Mouse (Mus musculus): ENCODE results near the gene Dennd1a.
A peak's percentile ranks its signal among the peaks of the same experiment; 100 is the strongest.

Dennd1a gene

DNA sequence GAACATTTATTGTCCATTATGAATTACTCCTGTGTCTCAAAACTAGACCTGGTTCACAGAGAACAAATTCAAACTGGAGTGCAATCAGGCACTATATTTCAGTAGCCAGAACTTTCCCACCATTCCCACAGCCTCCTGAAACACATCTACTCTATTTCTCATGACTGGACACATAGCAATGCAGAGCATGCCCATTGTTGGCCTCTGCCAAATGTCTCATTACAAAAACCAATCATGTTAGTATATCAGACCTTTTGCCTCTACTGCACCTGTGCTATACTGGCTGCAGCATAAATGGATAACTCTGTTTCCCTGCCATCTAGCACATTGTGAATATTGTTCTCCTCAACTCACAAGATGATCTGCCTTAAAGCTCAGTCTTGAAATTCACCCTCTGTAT lies 238.2 kb downstream of the Dennd1a start:
- DNase-seq (ENCODE audit: low read depth, low spot score) = no peak

DNA sequence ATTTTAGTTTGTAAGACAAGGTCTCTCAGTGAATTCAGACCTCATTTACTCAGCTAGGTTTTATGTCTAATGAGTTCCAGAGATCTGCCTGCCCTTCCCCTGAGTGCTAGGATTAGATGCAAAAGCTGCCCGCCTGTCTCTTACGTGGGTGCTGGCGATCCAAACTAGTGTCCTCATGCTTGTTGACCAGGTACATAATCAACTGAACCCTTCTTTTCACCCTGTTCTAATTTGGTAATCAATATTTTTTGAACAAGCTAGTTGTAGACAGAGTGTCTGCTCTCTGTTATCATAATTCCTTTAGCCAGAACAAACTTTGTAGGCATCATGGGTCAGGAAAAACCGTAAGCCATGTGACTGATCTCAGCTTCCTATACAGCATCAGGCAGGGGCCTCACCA lies 241.9 kb downstream of the Dennd1a start:
- DNase-seq (ENCODE audit: low read depth, low spot score) = no peak

- DNase-seq (ENCODE audit: low read depth, low spot score) = no peak
These were observed 246.3 kb downstream of the Dennd1a start for GRCm38 (mm10) chr2:38040845-38041244.

DNA sequence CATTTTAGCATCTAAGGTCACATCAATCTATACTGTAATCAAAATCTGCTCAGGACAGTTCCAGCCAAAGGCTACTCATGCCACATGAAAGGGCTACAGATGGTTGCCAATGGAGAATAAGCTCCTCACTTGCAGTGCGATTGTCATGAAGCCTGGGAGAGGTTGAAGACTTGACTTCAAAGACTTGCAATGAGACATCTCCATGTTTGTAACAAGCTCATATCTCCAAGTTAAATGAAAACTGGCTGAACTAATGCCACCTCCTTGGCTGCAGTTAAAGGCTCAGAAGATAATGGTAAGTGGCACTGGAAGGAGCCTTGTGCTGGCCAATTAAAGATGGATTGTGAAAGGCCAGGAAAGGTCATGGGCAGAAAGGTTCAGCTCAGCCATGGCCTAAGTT lies 247.6 kb downstream of the Dennd1a start:
- no peak for DNase-seq (ENCODE audit: low read depth, low spot score)

DNA sequence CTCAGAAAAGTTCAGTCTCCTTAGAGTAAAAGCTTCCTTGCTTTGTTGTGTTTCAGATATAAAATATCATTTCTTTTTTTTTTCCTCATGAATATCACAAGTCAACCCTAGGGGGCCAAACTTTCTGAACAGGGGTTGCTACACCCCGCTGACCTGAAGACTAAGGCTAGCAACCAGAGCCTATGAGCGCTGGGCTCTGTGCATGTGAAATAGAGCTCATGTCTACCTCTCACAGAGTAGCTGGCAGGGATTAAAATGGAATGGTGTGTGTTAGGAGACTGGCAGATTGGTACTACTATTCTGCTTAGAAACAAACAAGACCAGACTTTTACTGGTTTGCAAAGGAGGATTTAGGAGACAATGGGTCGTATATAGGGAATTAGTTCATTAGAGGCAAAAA lies 258.9 kb downstream of the Dennd1a start:
- no peak for DNase-seq (ENCODE audit: low read depth, low spot score)

GRCm38 (mm10) chr2:38025615-38026014 lies 261.6 kb downstream of the Dennd1a start:
- DNase-seq (ENCODE audit: low read depth, low spot score) = no peak

DNA sequence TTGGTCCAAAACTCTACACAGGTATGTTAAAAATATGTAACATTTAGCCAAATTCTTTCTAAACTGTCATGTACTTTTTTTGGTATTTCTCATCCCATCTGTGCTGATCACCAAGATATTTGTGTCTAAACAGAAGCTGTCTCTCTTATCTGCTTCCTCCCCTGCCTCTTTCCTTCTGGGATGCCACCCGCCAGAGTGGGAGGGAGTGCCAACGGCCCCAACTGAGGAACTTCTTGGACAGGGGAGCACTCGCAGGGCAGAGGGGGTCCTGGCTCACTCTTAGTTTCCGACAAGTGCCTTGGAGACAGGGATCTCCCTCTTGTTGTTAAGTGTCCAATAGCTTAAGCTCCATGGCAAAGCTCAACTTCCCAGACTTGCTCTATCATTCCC lies 263.5 kb downstream of the Dennd1a start:
- DNase-seq (ENCODE audit: low read depth, low spot score) = no peak

DNA sequence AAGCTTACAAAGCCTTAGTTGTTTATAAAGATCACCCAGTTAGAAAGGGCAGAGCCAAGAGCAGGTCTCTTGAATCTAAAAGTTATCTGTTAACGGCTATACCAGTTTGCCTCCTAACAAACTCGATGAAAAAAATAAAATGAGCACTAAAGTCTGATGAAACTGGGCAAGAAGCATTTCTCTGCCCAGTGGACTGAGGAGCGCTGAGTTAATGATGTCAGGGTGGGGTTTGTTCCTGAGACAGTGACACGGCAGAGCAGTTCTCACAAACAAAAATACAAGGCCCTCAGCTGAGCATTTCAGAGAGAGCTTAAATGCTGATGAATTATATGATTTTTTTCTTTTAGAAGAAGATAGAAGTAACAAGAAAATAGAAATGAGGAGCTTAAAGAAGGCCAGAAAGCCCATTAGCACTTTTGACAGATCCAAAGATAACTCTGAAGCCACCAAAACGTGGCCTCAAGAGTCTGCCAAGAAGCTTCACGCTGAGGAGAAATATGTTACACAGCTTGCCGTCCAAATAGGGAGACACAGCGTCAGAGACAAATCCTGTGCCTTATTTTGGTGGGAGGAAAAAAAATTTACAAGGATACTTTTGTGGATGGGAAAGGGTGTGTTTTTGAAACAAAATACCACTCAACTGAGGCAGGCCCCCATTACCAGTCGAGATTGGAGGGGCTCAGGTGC lies 264.0 kb downstream of the Dennd1a start:
- DNase-seq (ENCODE audit: low read depth, low spot score) = no peak

DNA sequence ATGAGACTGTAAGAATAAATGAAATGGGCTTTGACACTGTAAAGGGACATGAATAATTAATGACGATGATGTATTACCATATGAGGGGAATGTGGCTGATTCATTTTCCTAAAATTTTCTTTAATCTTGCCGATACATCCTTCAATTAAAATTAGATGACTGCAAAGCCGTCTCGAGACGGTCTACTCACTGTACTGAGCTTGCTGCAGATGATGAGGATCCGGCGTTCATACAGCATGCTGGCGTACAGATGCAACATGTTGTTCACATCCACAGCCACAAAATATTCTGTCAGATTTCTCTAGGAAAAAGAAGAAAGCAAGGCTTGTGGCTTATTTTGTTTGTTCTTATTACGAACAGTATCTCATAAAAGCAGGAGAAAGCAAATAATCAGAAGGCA lies 266.0 kb downstream of the Dennd1a start:
- no peak for DNase-seq (ENCODE audit: low read depth, low spot score)

DNA sequence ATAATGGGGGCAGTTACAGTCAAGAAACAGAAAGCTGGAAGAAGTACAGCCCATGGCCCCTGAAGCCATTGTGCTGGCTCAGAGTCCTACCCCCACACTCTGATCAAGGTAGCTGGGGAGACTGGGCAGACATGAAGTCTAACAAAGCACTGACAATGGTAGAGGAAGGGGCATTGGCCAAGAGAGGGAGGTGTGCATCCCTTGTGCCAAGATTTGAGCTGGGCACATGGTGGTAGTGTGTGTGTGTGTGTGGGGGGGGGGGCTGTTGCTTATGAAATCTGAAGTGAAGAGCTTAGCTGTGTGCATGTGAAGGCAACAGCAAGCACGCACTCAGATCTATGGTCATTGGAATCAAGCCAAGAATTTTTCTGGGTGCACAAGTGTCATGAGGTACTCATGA lies 272.5 kb downstream of the Dennd1a start:
- no peak for DNase-seq (ENCODE audit: low read depth, low spot score)

- peak; percentile 47 for DNase-seq (ENCODE audit: low read depth, low spot score)
These were observed 273.3 kb downstream of the Dennd1a start for GRCm38 (mm10) chr2:38013839-38014365.

DNA sequence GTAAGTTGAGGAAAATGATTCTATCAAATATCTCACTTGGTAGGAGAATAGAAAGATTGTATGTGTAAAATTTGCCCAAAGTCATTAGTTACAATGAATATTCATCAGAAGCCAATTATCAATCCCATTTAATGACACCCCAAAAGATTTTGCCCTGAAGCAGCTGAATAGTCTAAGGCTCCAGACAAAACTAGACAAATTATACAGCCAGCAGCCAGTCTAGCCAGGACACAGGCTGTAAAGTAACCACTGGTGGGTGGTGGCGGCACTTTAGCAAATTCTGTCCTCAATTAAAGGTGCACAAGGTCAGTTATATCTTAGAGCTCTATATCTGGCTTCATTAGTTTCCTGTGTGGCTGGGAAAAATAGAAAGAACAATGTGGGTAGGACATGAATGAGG lies 280.0 kb downstream of the Dennd1a start:
- DNase-seq (ENCODE audit: low read depth, low spot score) = no peak

GRCm38 (mm10) chr2:38003183-38003680 lies 284.0 kb downstream of the Dennd1a start:
- no peak for DNase-seq (ENCODE audit: low read depth, low spot score)

DNA sequence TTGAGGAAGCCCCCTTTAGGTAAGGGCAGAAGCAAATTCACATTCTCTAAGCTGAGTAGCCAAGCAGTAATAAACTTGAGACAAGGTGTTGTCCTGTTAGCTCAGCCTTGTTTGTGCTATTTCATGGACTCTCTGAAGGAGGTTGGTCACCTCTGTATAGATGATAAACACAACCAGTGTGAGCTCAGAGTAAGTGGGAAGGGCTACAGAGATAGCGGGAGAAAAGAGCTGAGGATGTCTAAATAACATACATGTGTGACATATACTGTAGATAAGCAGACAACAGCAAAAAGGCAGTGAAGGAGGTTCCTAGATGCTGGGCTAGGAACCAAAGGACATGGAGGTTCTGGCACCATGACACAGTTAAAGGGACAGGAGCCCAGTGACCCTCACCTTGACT lies 286.2 kb downstream of the Dennd1a start:
- no peak for DNase-seq (ENCODE audit: low read depth, low spot score)

DNA sequence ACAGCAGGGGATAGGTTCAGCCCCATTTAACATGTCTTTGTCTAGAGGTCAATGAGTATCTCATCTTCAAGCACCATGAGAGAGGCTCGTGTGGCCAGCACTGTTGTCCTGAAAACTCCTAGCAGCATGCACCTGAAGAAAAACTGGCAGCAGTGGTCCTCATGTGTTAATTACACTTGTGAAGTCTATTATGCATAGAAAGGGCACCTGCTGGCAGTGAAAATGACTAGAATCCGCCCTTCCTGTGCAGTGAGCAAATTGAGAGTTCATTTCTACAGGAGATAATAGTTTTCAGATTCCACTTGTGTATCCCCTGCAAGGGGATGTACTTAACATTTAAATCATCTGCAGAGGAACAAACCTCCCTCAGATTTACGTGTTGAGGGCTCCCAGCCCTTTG lies 289.2 kb downstream of the Dennd1a start:
- no peak for DNase-seq (ENCODE audit: low read depth, low spot score)

DNA sequence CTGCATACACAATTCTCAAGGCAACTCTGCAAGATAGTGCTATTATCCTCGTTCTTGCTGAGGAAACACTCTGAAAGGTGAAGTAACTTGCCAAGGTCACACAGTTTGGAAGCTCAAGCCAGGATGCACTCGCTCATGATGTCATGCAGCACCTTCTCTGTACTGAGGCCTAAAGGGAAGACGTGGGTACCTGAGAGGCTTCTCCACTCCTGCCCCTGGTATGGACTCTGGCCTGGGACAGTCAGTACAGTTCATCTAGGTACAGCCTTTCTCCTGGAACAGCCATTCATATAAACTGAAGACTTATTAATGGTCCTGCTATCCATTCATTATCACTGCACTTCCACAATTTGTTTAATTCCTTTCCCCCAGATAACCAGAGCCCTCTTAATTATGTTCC lies 298.1 kb downstream of the Dennd1a start:
- DNase-seq (ENCODE audit: low read depth, low spot score) = no peak

- no peak for DNase-seq (ENCODE audit: low read depth, low spot score)
These were observed 298.9 kb downstream of the Dennd1a start for GRCm38 (mm10) chr2:37988301-37988700.

GRCm38 (mm10) chr2:37985690-37986222 lies 301.4 kb downstream of the Dennd1a start:
- DNase-seq (ENCODE audit: low read depth, low spot score) = no peak

- DNase-seq (ENCODE audit: low read depth, low spot score) = no peak
These were observed 304.5 kb downstream of the Dennd1a start for GRCm38 (mm10) chr2:37982714-37983113.

DNA sequence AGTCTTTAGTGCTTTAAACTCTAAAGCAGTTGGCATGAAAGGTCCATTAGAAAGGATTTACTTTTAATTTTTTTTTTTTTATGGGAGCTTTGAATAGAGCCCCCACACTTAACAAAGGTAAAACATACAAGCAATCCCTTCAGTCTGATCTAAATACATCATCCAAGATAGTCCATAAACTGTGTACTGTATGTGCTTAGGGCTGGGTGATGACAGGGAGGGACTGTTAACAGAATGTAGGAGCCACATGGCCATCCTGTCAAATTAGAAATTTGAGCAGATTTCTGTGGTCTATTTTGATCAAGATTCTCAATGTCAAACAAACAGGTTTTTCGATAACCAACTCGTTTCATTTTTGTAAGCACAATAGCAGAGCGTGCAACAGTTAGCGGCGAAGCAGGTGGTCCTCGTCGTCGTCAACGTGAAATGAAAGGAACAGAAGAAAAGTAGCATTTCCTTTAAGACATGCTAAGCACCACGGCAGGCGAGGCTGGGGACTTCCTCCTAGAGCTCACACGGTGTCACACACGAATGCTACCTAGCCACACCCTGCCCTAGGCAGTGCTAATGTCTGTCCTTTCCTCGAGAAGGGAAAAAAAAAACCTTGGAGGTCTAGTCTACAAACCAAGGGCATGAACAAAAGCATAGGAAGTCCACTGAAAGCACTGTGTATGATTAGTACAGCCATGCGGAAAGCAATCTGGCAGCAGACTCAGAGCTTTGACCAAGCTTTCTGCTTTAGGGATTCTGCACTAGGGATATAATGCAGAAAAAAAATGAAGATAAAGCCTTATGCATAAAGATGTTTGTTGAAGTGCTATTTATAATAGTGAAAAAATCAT lies 305.4 kb downstream of the Dennd1a start:
- no peak for DNase-seq (ENCODE audit: low read depth, low spot score)

GRCm38 (mm10) chr2:37974201-37974600 lies 313.0 kb downstream of the Dennd1a start:
- DNase-seq (ENCODE audit: low read depth, low spot score) = no peak

DNA sequence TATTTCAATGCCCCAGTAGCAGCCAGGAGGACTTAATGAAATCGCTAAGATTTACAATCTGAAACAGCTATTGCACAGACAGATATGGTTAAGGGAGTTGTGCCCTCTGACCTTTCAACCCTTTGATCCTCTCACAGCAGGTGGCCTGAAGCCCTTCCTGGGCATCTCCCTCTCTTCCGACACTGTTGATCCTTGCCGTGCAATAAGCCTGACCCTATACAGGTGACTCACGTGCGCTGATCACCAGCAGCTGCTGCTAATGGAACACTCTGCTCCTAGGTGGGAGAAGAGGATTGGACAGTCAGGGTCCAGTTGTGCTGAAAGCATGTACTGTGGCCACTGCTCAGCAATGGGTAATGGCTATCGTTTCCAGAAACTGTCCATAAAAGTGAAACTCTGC lies 314.6 kb downstream of the Dennd1a start:
- DNase-seq (ENCODE audit: low read depth, low spot score) = no peak

DNA sequence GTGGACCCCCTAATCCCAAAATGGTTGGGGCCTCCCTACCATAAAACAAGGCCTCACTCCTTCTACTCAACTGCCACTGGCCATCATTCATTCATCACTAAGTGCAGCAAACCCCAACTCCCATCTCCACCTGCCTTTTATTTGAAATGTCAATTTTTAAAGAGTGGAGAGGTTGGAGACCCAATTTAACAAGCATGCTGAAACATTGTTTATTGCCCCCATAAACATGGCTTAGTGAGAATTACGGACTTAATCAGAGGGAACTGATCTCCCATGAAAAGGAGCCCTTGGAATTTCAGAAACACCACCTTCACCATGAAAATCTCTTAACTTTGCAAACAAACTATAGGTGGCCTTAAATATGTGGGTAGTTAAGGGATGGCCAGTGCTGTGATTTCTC lies 315.5 kb downstream of the Dennd1a start:
- no peak for DNase-seq (ENCODE audit: low read depth, low spot score)
